Mouse (Mus musculus): ENCODE results near the gene Fat1.

The Fat1 gene

GRCm38 (mm10) chr8:45019241-45019640 lies 84.0 kb downstream of the Fat1 start:
- ChIA-PET CTCF (no interaction called here), POLR2A (interaction anchor here in 1 of 4 experiments (0.6 to 0.7 kb wide), 2 partner anchors 447 to 1910 kb away, joined by 3 to 5 read pairs; no protein-coding TSS in a partner anchor)

DNA sequence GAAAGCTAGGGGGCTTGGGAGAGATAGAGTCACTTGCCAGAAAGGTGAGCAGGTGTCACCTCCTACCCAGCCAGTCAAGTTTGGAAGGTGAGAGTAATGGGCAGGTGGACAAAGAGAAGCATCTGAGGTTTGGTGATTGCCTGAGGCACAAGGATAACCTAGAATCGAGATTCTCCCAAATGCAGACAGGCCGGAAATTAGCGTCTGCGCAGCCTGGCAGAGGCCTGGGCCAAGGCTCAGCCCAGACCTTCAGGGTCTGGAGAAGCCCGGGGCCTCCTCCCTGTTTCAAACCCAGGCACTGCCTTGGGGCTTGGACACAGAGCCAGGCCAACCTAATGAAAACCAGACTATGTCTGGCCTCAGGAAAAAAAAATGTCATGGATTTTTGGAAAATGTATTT lies 85.9 kb downstream of the Fat1 start:
- ChIA-PET POLR2A (interaction anchor here in 1 of 4 experiments (0.8 kb wide), 1 partner anchor 10 kb away, joined by 3 read pairs; no protein-coding TSS in a partner anchor), CTCF (interaction anchor here in 1 of 4 experiments (0.6 kb wide), 1 partner anchor 1948 kb away, joined by 11 read pairs; no protein-coding TSS in a partner anchor)

- ChIA-PET CTCF (interaction anchor here in 1 of 4 experiments (0.6 kb wide), 1 partner anchor 1947 kb away, joined by 11 read pairs; no protein-coding TSS in a partner anchor), POLR2A (no interaction called here)
These were observed 86.8 kb downstream of the Fat1 start for GRCm38 (mm10) chr8:45021911-45022665.

- CTCF ChIA-PET = no interaction called here
These were observed 92.8 kb downstream of the Fat1 start for GRCm38 (mm10) chr8:45028081-45028497.

DNA sequence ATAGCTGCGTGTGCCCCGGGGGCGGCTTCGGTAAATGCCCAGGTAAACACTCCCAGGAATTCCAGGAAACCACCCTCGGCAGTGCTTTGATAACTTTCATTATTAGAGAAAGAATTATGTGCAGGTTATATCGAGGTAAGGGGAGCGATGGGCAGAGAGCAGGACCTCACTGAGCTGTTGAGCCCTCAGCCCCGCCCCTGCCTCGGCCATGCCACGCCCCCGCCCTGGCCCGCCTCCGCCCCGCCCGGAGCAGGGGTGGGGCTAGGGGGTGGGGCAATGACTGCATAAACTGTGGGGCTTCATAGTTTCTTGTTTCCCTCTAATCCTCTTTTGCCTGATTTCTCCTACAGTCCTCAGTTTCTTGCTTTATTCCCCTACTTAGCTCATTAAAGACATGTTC lies 103.1 kb downstream of the Fat1 start:
- ChIA-PET POLR2A (interaction anchor here in 2 of 4 experiments (0.8 to 1.0 kb wide), 2 partner anchors 100 to 101 kb away, joined by 3 read pairs; no protein-coding TSS in a partner anchor), CTCF (no interaction called here)

More at GRCm38 (mm10) chr8:45028081-45028497, 92.8 kb downstream of the Fat1 start:
- POLR2A ChIA-PET = interaction anchor here in 1 of 4 experiments (0.7 kb wide), 1 partner anchor 32 kb away, joined by 3 read pairs; no protein-coding TSS in a partner anchor

- ChIA-PET CTCF (interaction anchor here in 2 of 4 experiments (1.0 to 1.5 kb wide), 4 partner anchors 9 to 193 kb away, joined by 3 read pairs; no protein-coding TSS in a partner anchor), POLR2A (interaction anchor here in 1 of 4 experiments (1.0 to 1.5 kb wide), 3 partner anchors 9 to 72 kb away, joined by 3 to 4 read pairs (median 3); no protein-coding TSS in a partner anchor)
These were observed 108.9 kb downstream of the Fat1 start for GRCm38 (mm10) chr8:45044160-45044559.

GRCm38 (mm10) chr8:45050451-45050850 lies 115.2 kb downstream of the Fat1 start:
- POLR2A ChIA-PET = interaction anchor here in 1 of 4 experiments (0.5 to 1.5 kb wide), 3 partner anchors 116 to 1161 kb away, joined by 3 read pairs; partner anchors contain the start of gene Slc25a4
- CTCF ChIA-PET = interaction anchor here (0.6 to 1.0 kb wide), 6 partner anchors 39 to 295 kb away, joined by 3 to 6 read pairs (median 4); no protein-coding TSS in a partner anchor

GRCm38 (mm10) chr8:45051236-45051635 lies 116.0 kb downstream of the Fat1 start:
- ChIA-PET POLR2A (interaction anchor here in 1 of 4 experiments (1.5 kb wide), 1 partner anchor 116 kb away, joined by 3 read pairs; no protein-coding TSS in a partner anchor), CTCF (interaction anchor here in 3 of 4 experiments (0.6 to 7.7 kb wide), 3 partner anchors 32 to 200 kb away, joined by 3 to 115 read pairs (median 3); no protein-coding TSS in a partner anchor)

- ChIA-PET CTCF (interaction anchor here (0.5 to 7.8 kb wide), 17 partner anchors 8 to 728 kb away, joined by 3 to 206 read pairs (median 4); no protein-coding TSS in a partner anchor), POLR2A (interaction anchor here (0.6 to 1.6 kb wide), 10 partner anchors 8 to 184 kb away, joined by 3 to 6 read pairs (median 4); partner anchors contain the start of genes Fat1 (in 1 of the 4) and Mtnr1a (in 1 of the 4))
These were observed 117.0 kb downstream of the Fat1 start for GRCm38 (mm10) chr8:45052205-45052604.

DNA sequence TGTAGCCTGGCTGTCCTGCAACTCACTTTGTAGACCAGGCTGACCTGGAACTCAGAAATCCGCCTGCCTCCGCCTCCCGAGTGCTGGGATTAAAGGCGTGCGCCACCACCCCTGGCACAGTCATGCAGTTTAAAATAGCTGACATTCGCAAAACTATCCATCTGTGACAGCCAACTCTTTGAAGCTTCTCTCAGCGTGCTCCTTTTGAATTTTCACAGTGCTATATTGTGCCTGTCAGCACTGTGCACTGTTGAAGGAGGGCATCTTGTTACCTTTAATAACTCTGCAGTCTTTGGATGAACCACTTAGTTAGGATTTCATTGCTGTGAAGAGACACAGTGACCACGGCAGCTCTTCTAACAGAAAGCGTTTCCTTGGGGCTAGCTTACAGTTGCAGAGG lies 117.4 kb downstream of the Fat1 start:
- POLR2A ChIA-PET = interaction anchor here (0.6 to 1.6 kb wide), 12 partner anchors 8 to 184 kb away, joined by 3 to 6 read pairs (median 4); partner anchors contain the start of genes Fat1 (in 1 of the 4) and Mtnr1a (in 1 of the 4)
- CTCF ChIA-PET = interaction anchor here (0.5 to 7.8 kb wide), 17 partner anchors 9 to 728 kb away, joined by 3 to 206 read pairs (median 4); no protein-coding TSS in a partner anchor

GRCm38 (mm10) chr8:45055500-45055899 lies 120.3 kb downstream of the Fat1 start:
- ChIA-PET POLR2A (interaction anchor here in 1 of 4 experiments (1.2 to 2.5 kb wide), 2 partner anchors 181 to 183 kb away, joined by 3 to 9 read pairs; no protein-coding TSS in a partner anchor), CTCF (interaction anchor here in 3 of 4 experiments (0.6 to 7.8 kb wide), 6 partner anchors 11 to 233 kb away, joined by 3 to 206 read pairs (median 7); partner anchors contain the start of gene Mtnr1a (in 1 of the 3))

- ChIA-PET CTCF (interaction anchor here (0.6 to 7.8 kb wide), 10 partner anchors 9 to 184 kb away, joined by 3 to 206 read pairs (median 8); partner anchors contain the start of gene Mtnr1a (in 1 of the 4)), POLR2A (interaction anchor here in 3 of 4 experiments (1.1 to 2.5 kb wide), 3 partner anchors 179 to 180 kb away, joined by 3 to 9 read pairs (median 3); no protein-coding TSS in a partner anchor)
These were observed 121.6 kb downstream of the Fat1 start for GRCm38 (mm10) chr8:45056810-45057209.

DNA sequence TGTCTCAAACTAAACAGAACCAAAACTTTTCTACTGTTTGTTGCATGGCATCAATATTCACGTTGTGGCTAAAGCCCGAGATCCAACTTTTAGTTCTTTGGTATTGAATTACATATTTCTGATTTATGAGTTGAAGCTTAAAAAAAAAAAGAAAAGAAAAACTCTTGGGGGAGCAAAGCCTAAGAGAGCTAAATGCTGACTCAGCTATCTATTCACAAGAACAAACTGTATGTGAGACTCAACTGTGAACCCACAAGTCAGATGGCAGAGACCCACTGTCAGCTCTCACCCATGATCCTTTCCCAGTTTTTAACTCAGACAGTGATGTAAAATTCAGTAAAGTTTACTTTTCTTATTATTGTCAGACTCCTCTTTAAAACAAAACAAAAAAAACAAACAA lies 124.8 kb downstream of the Fat1 start:
- POLR2A ChIA-PET = interaction anchor here in 1 of 4 experiments (0.6 to 1.8 kb wide), 3 partner anchors 32 to 176 kb away, joined by 3 to 6 read pairs (median 4); no protein-coding TSS in a partner anchor
- CTCF ChIA-PET = interaction anchor here in 2 of 4 experiments (0.5 to 1.3 kb wide), 2 partner anchors 176 to 773 kb away, joined by 3 to 5 read pairs; no protein-coding TSS in a partner anchor

- ChIA-PET CTCF (interaction anchor here in 2 of 4 experiments (1.0 to 2.6 kb wide), 3 partner anchors 9 to 174 kb away, joined by 4 to 10 read pairs (median 7); no protein-coding TSS in a partner anchor), POLR2A (interaction anchor here in 2 of 4 experiments (1.1 to 2.3 kb wide), 4 partner anchors 8 to 173 kb away, joined by 3 to 19 read pairs (median 4); no protein-coding TSS in a partner anchor)
These were observed 127.1 kb downstream of the Fat1 start for GRCm38 (mm10) chr8:45062311-45062710.

- ChIA-PET CTCF (interaction anchor here in 3 of 4 experiments (0.6 to 7.6 kb wide), 6 partner anchors 10 to 1055 kb away, joined by 6 to 107 read pairs (median 7); no protein-coding TSS in a partner anchor), POLR2A (interaction anchor here (0.6 to 2.5 kb wide), 23 partner anchors 9 to 1675 kb away, joined by 3 to 19 read pairs (median 3); no protein-coding TSS in a partner anchor)
These were observed 128.0 kb downstream of the Fat1 start for GRCm38 (mm10) chr8:45062982-45063924.

DNA sequence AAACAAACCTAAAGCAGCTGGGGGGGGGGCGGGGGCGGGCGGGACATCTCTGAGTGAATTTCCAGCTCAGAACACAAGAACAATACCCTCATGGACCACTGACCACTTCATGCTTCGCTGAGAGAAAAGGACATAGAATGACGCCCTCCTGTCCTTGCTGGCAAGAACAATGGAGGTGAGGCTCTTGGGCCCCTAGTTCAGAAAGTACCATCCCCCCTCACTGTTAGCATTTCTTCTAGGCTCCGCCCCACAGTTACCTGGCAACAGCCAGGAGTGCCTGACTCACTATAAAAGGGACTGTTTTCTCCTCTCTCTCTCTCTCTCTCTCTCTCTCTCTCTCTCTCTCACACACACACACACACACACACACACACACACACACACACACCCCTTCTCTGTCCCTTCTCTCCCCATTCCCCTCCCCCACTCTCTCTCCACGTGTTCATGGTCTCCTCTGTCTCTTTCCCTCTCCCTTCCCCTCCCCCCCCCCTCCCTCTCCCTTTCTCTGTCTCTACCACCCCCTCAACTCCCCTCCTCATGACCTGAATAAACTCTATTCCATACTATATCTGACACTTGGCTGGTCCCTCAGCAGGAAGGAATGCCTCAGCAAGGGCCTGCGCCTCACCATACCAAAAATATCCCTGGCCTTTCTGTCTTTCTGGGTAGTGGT lies 129.1 kb downstream of the Fat1 start:
- CTCF ChIA-PET = interaction anchor here (0.6 to 7.6 kb wide), 6 partner anchors 11 to 1054 kb away, joined by 5 to 107 read pairs (median 6); no protein-coding TSS in a partner anchor

More for the DNA sequence above, 129.1 kb downstream of the Fat1 start:
- POLR2A ChIA-PET = interaction anchor here (0.6 to 2.6 kb wide), 14 partner anchors 10 to 1676 kb away, joined by 3 to 19 read pairs (median 3); no protein-coding TSS in a partner anchor
